28 mouse cellular contexts compared by ENCODE assay signal in the genomic region with DNA sequence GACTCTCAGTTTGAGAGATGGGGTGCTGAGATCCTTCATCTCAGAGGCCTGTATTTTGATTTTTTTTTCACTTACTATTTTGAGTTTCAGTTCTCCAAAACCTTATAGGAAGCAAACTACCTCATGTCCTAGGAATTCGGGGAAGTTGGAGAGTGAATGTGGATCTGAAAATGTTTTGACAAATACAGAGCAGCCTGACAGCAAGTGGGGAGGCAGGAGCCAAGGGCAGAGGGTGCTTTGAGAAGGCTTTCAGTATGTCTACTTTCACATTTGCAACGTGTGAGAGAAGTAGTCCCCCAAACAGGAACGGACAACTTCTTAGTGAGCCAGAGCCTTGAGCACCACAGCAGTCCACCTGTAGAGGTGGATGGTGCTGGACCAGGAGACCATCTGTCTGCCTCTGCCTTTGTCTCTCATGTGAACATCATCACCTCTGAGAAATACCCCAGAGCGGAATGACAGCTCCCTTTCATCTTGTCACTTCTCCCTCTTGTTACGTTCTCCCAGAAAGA. TPM values are rescaled to one million over a fixed set of nuclear protein-coding genes. Genes with fewer than 3 reads are reported as not detected.
A peak's percentile ranks its signal among the peaks of the same experiment; 100 is the strongest.
DNase-seq lines count a peak whose midpoint lies in the region; ATAC-seq and TF ChIP-seq lines count a peak whose summit lies in the region.
"Had no signal": no experiment of that assay in that cellular context is flagged by ENCODE, and none has a peak within 500 bp of the region (broad histone marks: within the 10 kb centered on the region; RNA-seq: fewer than 3 reads in every experiment).

No protein-coding gene starts in this region.

- H3K9me3 ChIP-seq in liver, postnatal 0 days (ENCODE audit: low read length), result no peaks in the 10 kb centered on the region
- H3K9me3 ChIP-seq in hindbrain, embryonic 14.5 days (ENCODE audit: control insufficient read depth, low read length), result no peaks in the 10 kb centered on the region
- H3K9me3 ChIP-seq: embryonic facial prominence, embryonic 10.5 days; forebrain, embryonic 10.5 days; heart, embryonic 12.5 days; limb, embryonic 10.5 days; neural tube, embryonic 12.5 days had no signal

- no peak for ATAC-seq in liver, postnatal 0 days
- ATAC-seq in megakaryocyte, adult 5-6 weeks (ENCODE audit: poor library complexity, severe bottlenecking), result peak; percentile 72
- no peak for ATAC-seq in hindbrain, embryonic 14.5 days (ENCODE audit: low FRiP score)
- ATAC-seq: activated CD4-positive, CD25-positive, alpha-beta regulatory T cell, adult 4 months; forebrain, embryonic 16.5 days had no signal

- H3K4me2 ChIP-seq in liver, postnatal 0 days (ENCODE audit: low read depth, low read length), result peak overlapping the region; percentile 10; the same call in 1 of the 2 replicates
- H3K4me2 ChIP-seq in hindbrain, embryonic 14.5 days (replicated peaks), result no peak overlapping the region
- H3K4me2 ChIP-seq: heart, embryonic 12.5 days; liver, embryonic 11.5 days; lung, embryonic 14.5 days; midbrain, embryonic 11.5 days; neural tube, embryonic 12.5 days had no signal

- TF ChIP-seq CTCF in liver, postnatal 0 days (IDR thresholded peaks at IDR 0.05; ENCODE audit: low read depth), result no peak
- no peak for TF ChIP-seq CTCF in bone marrow, adult 2 months (IDR thresholded peaks at IDR 0.05; ENCODE audit: control insufficient read depth, insufficient read depth, low read length)

- no peak overlapping the region for H3K9ac ChIP-seq in liver, postnatal 0 days (replicated peaks)
- no peak overlapping the region for H3K9ac ChIP-seq in hindbrain, embryonic 14.5 days
- H3K9ac ChIP-seq: heart, embryonic 12.5 days; lung, embryonic 14.5 days; neural tube, embryonic 12.5 days had no signal

- H3K4me1 ChIP-seq in liver, postnatal 0 days (ENCODE audit: insufficient read depth), result no peaks in the 10 kb centered on the region
- peaks cover 5% of the 10 kb centered on the region for H3K4me1 ChIP-seq in bone marrow, adult 2 months (ENCODE audit: control insufficient read depth, insufficient read depth, low read length)
- no peaks in the 10 kb centered on the region for H3K4me1 ChIP-seq in hindbrain, embryonic 14.5 days (replicated peaks; ENCODE audit: control insufficient read depth, insufficient read depth, low read length)
- H3K4me1 ChIP-seq: embryonic facial prominence, embryonic 10.5 days; forebrain, embryonic 10.5 days; heart, embryonic 12.5 days; limb, embryonic 10.5 days; neural tube, embryonic 12.5 days had no signal

- TF ChIP-seq POLR2A in bone marrow, adult 2 months (IDR thresholded peaks at IDR 0.05; ENCODE audit: borderline replicate concordance, control insufficient read depth, low read depth, low read length), result no peak

- no peak overlapping the region for H3K27ac ChIP-seq in liver, postnatal 0 days (ENCODE audit: low read depth)
- H3K27ac ChIP-seq in bone marrow, adult 2 months (ENCODE audit: control insufficient read depth, insufficient read depth, low read depth, low read length, poor library complexity), result peak overlapping the region; percentile 50
- H3K27ac ChIP-seq in hindbrain, embryonic 14.5 days, result no peak overlapping the region
- H3K27ac ChIP-seq: embryonic facial prominence, embryonic 10.5 days; forebrain, embryonic 10.5 days; kidney, postnatal 0 days; left cerebral cortex, adult 2 months; limb, embryonic 10.5 days; neural tube, embryonic 12.5 days had no signal

- no peak overlapping the region for H3K4me3 ChIP-seq in liver, postnatal 0 days (ENCODE audit: low read depth, low read length)
- no peak overlapping the region for H3K4me3 ChIP-seq in bone marrow, adult 2 months (replicated peaks; ENCODE audit: control insufficient read depth, low read depth, low read length)
- no peak overlapping the region for H3K4me3 ChIP-seq in hindbrain, embryonic 14.5 days (replicated peaks; ENCODE audit: low read length)
- H3K4me3 ChIP-seq: embryonic facial prominence, embryonic 10.5 days; forebrain, embryonic 10.5 days; heart, embryonic 12.5 days; left cerebral cortex, adult 2 months; limb, embryonic 10.5 days; neural tube, embryonic 12.5 days had no signal

- H3K36me3 ChIP-seq in liver, postnatal 0 days (replicated peaks; ENCODE audit: insufficient read depth, low read length), result no peaks in the 10 kb centered on the region
- no peaks in the 10 kb centered on the region for H3K36me3 ChIP-seq in hindbrain, embryonic 14.5 days (replicated peaks; ENCODE audit: control insufficient read depth, insufficient read depth)
- H3K36me3 ChIP-seq: embryonic facial prominence, embryonic 10.5 days; forebrain, embryonic 10.5 days; heart, embryonic 12.5 days; limb, embryonic 10.5 days; neural tube, embryonic 12.5 days had no signal

- no peak for DNase-seq in liver, postnatal 0 days
- DNase-seq in liver, result no peak
- no peak for DNase-seq in hindbrain, embryonic 14.5 days (ENCODE audit: low spot score)
- no peak for DNase-seq in lung, postnatal 36 days
- no peak for DNase-seq in lung, adult 18-20 months
- DNase-seq: adrenal gland, postnatal 10 days; cerebellum, adult 9-10 months; gastrocnemius, postnatal 10 days; heart, postnatal 10 days; kidney, adult 18-20 months; lung, embryonic 14.5 days; right cerebral cortex, postnatal 25 days had no signal

- 55% methylated on average over 5 of the region's 5 CpGs for WGBS in liver, postnatal 0 days (ENCODE audit: insufficient replicate concordance)
- 38% methylated on average over 5 of the region's 5 CpGs for WGBS in bone marrow, adult 2 months
- 80% methylated on average over 5 of the region's 5 CpGs for WGBS in hindbrain, embryonic 14.5 days

- TF ChIP-seq EP300 in liver, postnatal 0 days (IDR thresholded peaks at IDR 0.05; ENCODE audit: low read depth), result no peak

- H3K27me3 ChIP-seq in liver, postnatal 0 days (ENCODE audit: insufficient read depth, low read length), result no peaks in the 10 kb centered on the region
- no peaks in the 10 kb centered on the region for H3K27me3 ChIP-seq in hindbrain, embryonic 14.5 days (ENCODE audit: control insufficient read depth, insufficient read depth, low read length)
- H3K27me3 ChIP-seq: heart, embryonic 12.5 days; neural tube, embryonic 12.5 days had no signal

RNA-seq across cellular contexts. Expression of gene Slamf7, which starts 6.3 kb away (rescaled TPM):
- polyA plus RNA-seq in liver, postnatal 0 days (2015; fragmentation: Nextera tagmentation; extraction: Ambion mirVana), result 5.7 and 6.1 TPM in 2 replicates
- polyA plus RNA-seq in bone marrow, adult 2 months (2011; ENCODE audit: insufficient read depth, insufficient read length, low replicate concordance, missing spikeins), result 3.1 and 4.7 TPM in 2 replicates
- total RNA-seq in megakaryocyte, adult 5-6 weeks (2015), result 13.4 and 16.1 TPM in 2 replicates
- 9.3 and 17.3 TPM in 2 replicates for total RNA-seq in megakaryocyte, adult 5-6 weeks (2017)
- not detected in 2 replicates for polyA plus RNA-seq in hindbrain, embryonic 14.5 days (2014; fragmentation: Nextera tagmentation; extraction: Ambion mirVana)
- total RNA-seq: layer of hippocampus, postnatal 10 days had no signal
- polyA plus RNA-seq: C2C12; embryonic facial prominence, embryonic 10.5 days; forebrain, embryonic 10.5 days; forebrain, embryonic 16.5 days; heart, embryonic 12.5 days; hindbrain, embryonic 11.5 days; kidney, postnatal 0 days; limb, embryonic 10.5 days; liver, embryonic 11.5 days; lung, embryonic 14.5 days; midbrain, embryonic 11.5 days; neural tube, embryonic 12.5 days had no signal

RNA-seq across cellular contexts. Expression of gene Cd48, which starts 35.3 kb away (rescaled TPM):
- polyA plus RNA-seq in liver, postnatal 0 days (2015; fragmentation: Nextera tagmentation; extraction: Ambion mirVana), result 17.2 and 17.9 TPM in 2 replicates
- 7.2 and 15.0 TPM in 2 replicates for polyA plus RNA-seq in bone marrow, adult 2 months (2011; ENCODE audit: insufficient read depth, insufficient read length, low replicate concordance, missing spikeins)
- 528 and 600 TPM in 2 replicates for total RNA-seq in megakaryocyte, adult 5-6 weeks (2015)
- 243 and 278 TPM in 2 replicates for total RNA-seq in megakaryocyte, adult 5-6 weeks (2017)
- 1.1 and 2.1 TPM in 2 replicates for polyA plus RNA-seq in hindbrain, embryonic 14.5 days (2014; fragmentation: Nextera tagmentation; extraction: Ambion mirVana)
- polyA plus RNA-seq: C2C12 had no signal

RNA-seq across cellular contexts. Expression of gene Ly9, which starts 39.3 kb away (rescaled TPM):
- polyA plus RNA-seq in liver, postnatal 0 days (2015; fragmentation: Nextera tagmentation; extraction: Ambion mirVana), result 1.4 and 2.2 TPM in 2 replicates
- polyA plus RNA-seq in bone marrow, adult 2 months (2011; ENCODE audit: insufficient read depth, insufficient read length, low replicate concordance, missing spikeins), result 12.8 and 23.7 TPM in 2 replicates
- 41.3 and 43.2 TPM in 2 replicates for total RNA-seq in megakaryocyte, adult 5-6 weeks (2015)
- 72.9 and 75.3 TPM in 2 replicates for total RNA-seq in megakaryocyte, adult 5-6 weeks (2017)
- 0.14 TPM in 1 of 2 replicates, not detected in the other for polyA plus RNA-seq in hindbrain, embryonic 14.5 days (2014; fragmentation: Nextera tagmentation; extraction: Ambion mirVana)
- total RNA-seq: left cerebral cortex, adult 2 months had no signal
- polyA plus RNA-seq: C2C12; forebrain, embryonic 10.5 days; forebrain, embryonic 16.5 days; hindbrain, embryonic 11.5 days; limb, embryonic 10.5 days; midbrain, embryonic 11.5 days; neural tube, embryonic 12.5 days had no signal
